Mouse (Mus musculus) intestine, postnatal 0 days (tissue): Measurements from ENCODE around the gene Gm28041. TPM values are rescaled to one million over a fixed set of nuclear protein-coding genes. Genes with fewer than 3 reads are reported as not detected.
"Not testable (repeated sequence)": the region's sequence is repeated elsewhere in the genome, so short reads cannot be mapped to it uniquely, and the experiment has no call there.

Experiments
- ATAC-seq: fragments of 200-750 bp; cut with Nextera tagmentation; 2 replicates; pipeline ENCODE4 v1.8.0; 2017; ENCODE audit warnings: mild to moderate bottlenecking, moderate TSS enrichment, moderate library complexity
- H3K27ac ChIP-seq: fragments of 300-500 bp; sonication (generic); 2 replicates; pipeline ENCODE4 v1.5.1; 2014; ENCODE audit warnings: mild to moderate bottlenecking, low read depth, low read length, moderate library complexity
- H3K27me3 ChIP-seq: fragments of 300-500 bp; sonication (generic); replicated peaks from 2 replicates; pipeline ENCODE4 v1.6.1; 2014; ENCODE audit warnings: low read length, mixed read lengths; ENCODE audit not compliant: control insufficient read depth, insufficient read depth
- H3K36me3 ChIP-seq: fragments of 300-500 bp; sonication (generic); 2 replicates; pipeline ENCODE4 v1.6.1; 2014; ENCODE audit warnings: mild to moderate bottlenecking, moderate library complexity; ENCODE audit not compliant: control insufficient read depth, insufficient read depth
- H3K4me1 ChIP-seq: fragments of 300-500 bp; sonication (generic); replicated peaks from 2 replicates; pipeline ENCODE4 v1.6.1; 2014; ENCODE audit warnings: antibody characterized with exemption, low read length, mixed read lengths; ENCODE audit not compliant: control insufficient read depth, insufficient read depth
- H3K4me2 ChIP-seq: fragments of 300-500 bp; sonication (generic); replicated peaks from 2 replicates; pipeline ENCODE4 v1.6.1; 2014; ENCODE audit warnings: low read depth, mild to moderate bottlenecking, moderate library complexity
- H3K4me3 ChIP-seq: fragments of 300-500 bp; sonication (generic); 2 replicates; pipeline ENCODE4 v1.5.1; 2014; ENCODE audit warnings: low read depth, low read length
- H3K9ac ChIP-seq: fragments of 300-500 bp; sonication (generic); 2 replicates; pipeline ENCODE4 v1.6.1; 2014; ENCODE audit warnings: mild to moderate bottlenecking, low read depth, low read length
- H3K9me3 ChIP-seq: fragments of 300-500 bp; sonication (generic); 2 replicates; pipeline ENCODE4 v1.6.1; 2016; ENCODE audit warnings: mixed run types; ENCODE audit not compliant: control insufficient read depth
- CTCF ChIP-seq: sonication (generic); IDR thresholded peaks from 2 replicates; pipeline ENCODE4 v1.5.1; 2016; ENCODE audit warnings: low read depth, mild to moderate bottlenecking, control low read depth, antibody characterized with exemption, moderate library complexity
- WGBS: fragments of 180-500 bp; shearing (Covaris S2); extraction: QIAGEN DNeasy Blood & Tissue Kit; methylation state at CpG from one replicate; pipeline ENCODE4 v1.1.7; 2014; 5-methylcytosine and 5-hydroxymethylcytosine counted together
- polyA plus RNA-seq: library from polyadenylated mRNA; unstranded; fragments of >200 nt; fragmentation: Nextera tagmentation; extraction: Ambion mirVana; gene quantifications from 2 replicates; pipeline ENCODE4 v1.2.1, GENCODE M21; 2015

Gm28041 gene
- 0.38 and 0.42 TPM in 2 replicates for polyA plus RNA-seq

GRCm38 (mm10) chr13:67375050-67375911, at the start of gene Gm28041, which contains the start of gene Zfp456:
Gm28041 (minus strand) TSS chr13:67375733.
Zfp456 (minus strand) TSS chr13:67375810.
- ATAC-seq, result peak; percentile 95
- not testable (repeated sequence) for H3K4me1 ChIP-seq, H3K9me3 ChIP-seq, H3K36me3 ChIP-seq, H3K27ac ChIP-seq, H3K27me3 ChIP-seq
- Histone ChIP-seq H3K4me3 (peak within 1 kb of the TSS; percentile 43), H3K9ac (peak within 1 kb of the TSS; percentile 12; the same call in 1 of the 2 replicates), H3K4me2 (peak within 1 kb of the TSS; percentile 61)
- WGBS, result 12% methylated on average over 13 of the region's 15 CpGs

DNA sequence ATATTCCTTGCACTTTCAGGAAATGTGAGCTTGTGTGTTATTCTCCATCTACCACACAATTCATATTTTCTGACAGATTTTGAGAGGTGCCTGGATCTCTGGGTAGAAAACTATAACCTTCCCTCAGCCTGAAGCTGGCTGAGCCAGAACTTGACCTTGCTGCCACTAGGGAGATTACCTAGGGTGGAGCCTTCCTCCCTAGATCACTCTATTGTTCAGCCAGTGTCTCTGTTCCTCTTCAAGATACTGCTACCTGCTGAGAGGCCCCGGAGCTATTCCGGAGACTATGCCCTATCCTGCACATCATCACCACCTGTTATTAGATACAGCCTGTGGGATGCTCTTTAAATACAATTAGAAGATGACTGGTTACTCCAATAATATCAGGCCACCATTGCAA, 47.0 kb upstream of the Gm28041 start:
- not testable (repeated sequence) for H3K4me3 ChIP-seq, H3K9ac ChIP-seq, H3K9me3 ChIP-seq, H3K27ac ChIP-seq, H3K4me1 ChIP-seq, H3K4me2 ChIP-seq, H3K27me3 ChIP-seq, H3K36me3 ChIP-seq, ATAC-seq
- WGBS, result 87% methylated on average over 2 of the region's 2 CpGs

- Histone ChIP-seq H3K9me3 (no peaks in the 10 kb centered on the region), H3K4me1 (no peaks in the 10 kb centered on the region), H3K4me2 (peak within 1 kb of the TSS; percentile 80), H3K27me3 (no peaks in the 10 kb centered on the region), H3K27ac (peak within 1 kb of the TSS; percentile 6; the same call in 1 of the 2 replicates), H3K36me3 (no peaks in the 10 kb centered on the region), H3K9ac (peak within 1 kb of the TSS; percentile 53), H3K4me3 (peak within 1 kb of the TSS; percentile 67)
- peak; percentile 89 for ATAC-seq
- TF ChIP-seq CTCF, result no peak
- 1% methylated on average over 22 of the region's 22 CpGs for WGBS
Measured at GRCm38 (mm10) chr13:67421207-67421857, 45.8 kb upstream of the Gm28041 start, which contains the start of gene Zfp459. Zfp459 (minus strand) TSS chr13:67421418.

DNA sequence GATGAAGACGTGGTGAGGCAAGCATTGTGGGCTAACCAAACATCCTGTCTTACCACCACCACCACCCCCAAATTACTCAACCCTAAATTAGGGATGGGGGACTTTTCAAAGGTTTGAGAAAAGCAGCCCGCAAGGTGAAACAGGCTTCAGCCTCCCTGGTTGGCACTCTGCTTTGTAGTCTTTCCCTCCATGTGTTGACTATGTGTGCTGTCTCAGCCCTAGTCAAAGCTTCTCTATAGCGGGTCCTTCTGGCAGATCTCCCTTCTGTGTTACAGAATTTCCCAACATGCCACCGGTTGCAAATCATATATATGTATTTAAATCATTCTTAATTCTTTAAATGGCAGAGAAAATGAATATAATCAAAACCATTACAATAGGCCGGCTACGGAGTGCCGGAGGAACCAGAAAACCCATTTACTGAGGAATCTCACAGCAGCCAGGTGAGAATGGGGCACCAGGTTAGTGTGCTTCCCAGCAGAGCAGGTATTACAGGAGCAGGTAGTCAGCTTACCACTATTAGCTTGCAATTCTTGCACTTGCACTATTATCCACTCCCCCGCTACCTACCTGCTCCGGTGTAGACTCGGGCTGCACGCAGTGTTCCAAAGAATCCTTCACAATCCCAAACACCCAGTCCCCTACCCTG, 45.1 kb upstream of the Gm28041 start:
- WGBS, result 27% methylated on average over 11 of the region's 11 CpGs
- peak overlapping the region; percentile 53 for H3K9ac ChIP-seq
- H3K36me3 ChIP-seq, result no peaks in the 10 kb centered on the region
- peak; percentile 67 for ATAC-seq
- H3K4me2 ChIP-seq, result peak overlapping the region; percentile 80
- peak overlapping the region; percentile 67 for H3K4me3 ChIP-seq
- no peak for TF ChIP-seq CTCF
- no peaks in the 10 kb centered on the region for H3K27me3 ChIP-seq
- peak overlapping the region; percentile 6; the same call in 1 of the 2 replicates for H3K27ac ChIP-seq
- no peaks in the 10 kb centered on the region for H3K9me3 ChIP-seq
- H3K4me1 ChIP-seq, result no peaks in the 10 kb centered on the region

GRCm38 (mm10) chr13:67416811-67417210, 41.3 kb upstream of the Gm28041 start:
- no peak for ATAC-seq
- no peaks in the 10 kb centered on the region for H3K27me3 ChIP-seq
- no peak overlapping the region for H3K4me3 ChIP-seq
- no peaks in the 10 kb centered on the region for H3K4me1 ChIP-seq
- no peaks in the 10 kb centered on the region for H3K36me3 ChIP-seq
- no peak overlapping the region for H3K4me2 ChIP-seq
- no peak overlapping the region for H3K27ac ChIP-seq
- TF ChIP-seq CTCF, result peak; percentile 20; the same call in 1 of the 2 replicates
- no peaks in the 10 kb centered on the region for H3K9me3 ChIP-seq
- WGBS, result 87% methylated on average over 3 of the region's 3 CpGs
- no peak overlapping the region for H3K9ac ChIP-seq

GRCm38 (mm10) chr13:67415759-67416158, 40.2 kb upstream of the Gm28041 start:
- WGBS, result 77% methylated on average over 6 of the region's 6 CpGs
- no peak overlapping the region for H3K4me3 ChIP-seq
- no peaks in the 10 kb centered on the region for H3K9me3 ChIP-seq
- H3K27ac ChIP-seq, result no peak overlapping the region
- H3K36me3 ChIP-seq, result no peaks in the 10 kb centered on the region
- no peak for ATAC-seq
- H3K9ac ChIP-seq, result no peak overlapping the region
- no peak overlapping the region for H3K4me2 ChIP-seq
- no peaks in the 10 kb centered on the region for H3K4me1 ChIP-seq
- no peak for TF ChIP-seq CTCF
- no peaks in the 10 kb centered on the region for H3K27me3 ChIP-seq
